Mouse (Mus musculus): ENCODE measurements around the gene Sgcd. TPM values are rescaled to one million over a fixed set of nuclear protein-coding genes. Genes with fewer than 3 reads are reported as not detected.

The Sgcd gene
- polyA plus RNA-seq, 1 experiment from 2014 or later, result 6.8 TPM

- no peak overlapping the region for H3K4me2 ChIP-seq
- no peak overlapping the region for H3K4me3 ChIP-seq (replicated peaks)
- no peaks in the 10 kb centered on the region for H3K27me3 ChIP-seq (replicated peaks)
- H3K9me3 ChIP-seq (replicated peaks), result no peaks in the 10 kb centered on the region
- H3K36me3 ChIP-seq, result no peaks in the 10 kb centered on the region
- WGBS, result 86% methylated on average over 2 of the region's 2 CpGs
- H3K27ac ChIP-seq (replicated peaks), result no peak overlapping the region
- no peaks in the 10 kb centered on the region for H3K4me1 ChIP-seq
- ATAC-seq (ENCODE audit: low FRiP score), result no peak
- H3K9ac ChIP-seq (replicated peaks), result no peak overlapping the region
Observed at GRCm38 (mm10) chr11:47351585-47351984, 637.2 kb downstream of the Sgcd start.

GRCm38 (mm10) chr11:47343486-47343885 lies 645.3 kb downstream of the Sgcd start:
- no peaks in the 10 kb centered on the region for H3K27me3 ChIP-seq (replicated peaks)
- no peak for ATAC-seq (ENCODE audit: low FRiP score)
- H3K4me3 ChIP-seq (replicated peaks), result no peak overlapping the region
- no peaks in the 10 kb centered on the region for H3K36me3 ChIP-seq
- no peak overlapping the region for H3K4me2 ChIP-seq
- no peak overlapping the region for H3K9ac ChIP-seq (replicated peaks)
- no peaks in the 10 kb centered on the region for H3K9me3 ChIP-seq (replicated peaks)
- no peak overlapping the region for H3K27ac ChIP-seq (replicated peaks)
- 39% methylated on average over 2 of the region's 2 CpGs for WGBS
- H3K4me1 ChIP-seq, result no peaks in the 10 kb centered on the region

GRCm38 (mm10) chr11:47333702-47334101 lies 655.1 kb downstream of the Sgcd start:
- 93% methylated on average over 2 of the region's 2 CpGs for WGBS
- no peak for ATAC-seq (ENCODE audit: low FRiP score)

DNA sequence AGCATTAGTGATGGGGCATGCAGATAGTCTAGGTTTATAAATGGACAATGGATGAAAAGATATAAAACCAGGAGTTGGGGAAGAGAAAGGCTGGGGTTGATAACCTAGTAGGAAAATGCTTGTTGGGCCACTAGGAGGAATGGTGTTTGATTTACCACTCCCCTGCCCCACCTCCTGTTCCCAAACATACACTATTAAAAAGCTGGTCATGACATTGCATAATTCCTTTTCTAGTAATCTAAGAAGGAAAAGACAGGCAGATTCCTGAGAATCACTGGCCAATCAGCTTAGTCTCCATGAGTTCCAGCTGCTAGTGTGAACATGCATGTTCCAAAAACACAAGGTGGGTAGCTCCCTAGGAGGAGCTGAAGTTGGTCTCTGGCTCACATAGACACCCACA lies 683.2 kb downstream of the Sgcd start:
- no peaks in the 10 kb centered on the region for H3K27me3 ChIP-seq (replicated peaks)
- no peaks in the 10 kb centered on the region for H3K4me1 ChIP-seq
- no peak overlapping the region for H3K4me3 ChIP-seq (replicated peaks)
- H3K27ac ChIP-seq (replicated peaks), result no peak overlapping the region
- no peak overlapping the region for H3K9ac ChIP-seq (replicated peaks)
- no peaks in the 10 kb centered on the region for H3K36me3 ChIP-seq
- no peak for ATAC-seq (ENCODE audit: low FRiP score)
- no peak overlapping the region for H3K4me2 ChIP-seq
- no peaks in the 10 kb centered on the region for H3K9me3 ChIP-seq (replicated peaks)

More at GRCm38 (mm10) chr11:47333702-47334101, 655.1 kb downstream of the Sgcd start:
- Histone ChIP-seq H3K4me2 (no peak overlapping the region), H3K4me3 (replicated peaks) (no peak overlapping the region), H3K27me3 (replicated peaks) (no peaks in the 10 kb centered on the region), H3K9ac (replicated peaks) (no peak overlapping the region), H3K4me1 (no peaks in the 10 kb centered on the region), H3K9me3 (replicated peaks) (no peaks in the 10 kb centered on the region), H3K27ac (replicated peaks) (no peak overlapping the region), H3K36me3 (no peaks in the 10 kb centered on the region)

DNA sequence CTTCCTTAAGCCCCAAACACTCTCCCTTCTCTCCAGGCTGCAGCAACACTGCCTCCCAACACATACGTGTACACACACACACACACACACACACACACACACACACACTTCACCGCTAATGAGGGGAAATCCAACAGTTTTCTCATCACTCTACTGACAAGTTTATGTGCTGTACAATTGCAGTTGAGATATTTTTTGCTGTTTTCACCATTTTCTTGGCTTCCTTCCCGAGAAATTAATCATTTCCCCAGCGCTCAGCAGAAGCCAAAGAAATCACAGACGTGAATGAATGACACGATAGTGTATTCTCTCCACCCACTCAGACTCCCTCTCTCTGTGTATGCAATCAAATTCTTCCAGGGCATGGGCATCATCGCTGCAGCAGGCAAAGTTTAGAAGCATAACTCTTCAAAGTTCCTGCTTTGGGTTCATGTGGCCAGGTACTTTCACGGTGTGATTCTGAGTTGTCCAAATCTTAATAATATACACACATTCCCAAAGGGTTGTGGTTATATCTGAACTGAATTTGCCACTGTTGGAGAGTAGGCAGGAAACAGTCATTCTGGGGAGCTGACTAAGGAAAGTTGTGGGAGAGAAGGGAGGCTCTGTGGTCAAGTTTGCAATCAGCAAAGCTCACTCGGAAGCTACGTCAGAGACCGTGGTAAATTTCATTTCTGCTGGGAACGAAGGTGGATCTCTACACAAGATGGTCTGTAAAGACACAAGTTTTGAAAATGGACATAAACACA lies 683.9 kb downstream of the Sgcd start:
- no peaks in the 10 kb centered on the region for H3K9me3 ChIP-seq (replicated peaks)
- no peaks in the 10 kb centered on the region for H3K4me1 ChIP-seq
- 85% methylated on average over 12 of the region's 12 CpGs for WGBS
- H3K36me3 ChIP-seq, result no peaks in the 10 kb centered on the region
- no peaks in the 10 kb centered on the region for H3K27me3 ChIP-seq (replicated peaks)
- H3K9ac ChIP-seq (replicated peaks), result no peak overlapping the region
- no peak overlapping the region for H3K27ac ChIP-seq (replicated peaks)
- H3K4me2 ChIP-seq, result no peak overlapping the region
- H3K4me3 ChIP-seq (replicated peaks), result no peak overlapping the region
- ATAC-seq (ENCODE audit: low FRiP score), result no peak

GRCm38 (mm10) chr11:47299777-47300176 lies 689.0 kb downstream of the Sgcd start:
- no peaks in the 10 kb centered on the region for H3K4me1 ChIP-seq
- ATAC-seq (ENCODE audit: low FRiP score), result no peak
- H3K27me3 ChIP-seq (replicated peaks), result no peaks in the 10 kb centered on the region
- no peak overlapping the region for H3K4me3 ChIP-seq (replicated peaks)
- H3K9me3 ChIP-seq (replicated peaks), result no peaks in the 10 kb centered on the region
- no peak overlapping the region for H3K27ac ChIP-seq (replicated peaks)
- no peak overlapping the region for H3K4me2 ChIP-seq
- no peak overlapping the region for H3K9ac ChIP-seq (replicated peaks)
- WGBS, result 85% methylated on average over 1 of the region's 1 CpGs
- no peaks in the 10 kb centered on the region for H3K36me3 ChIP-seq

- no peak overlapping the region for H3K4me2 ChIP-seq
- H3K36me3 ChIP-seq, result no peaks in the 10 kb centered on the region
- H3K27ac ChIP-seq (replicated peaks), result no peak overlapping the region
- no peaks in the 10 kb centered on the region for H3K9me3 ChIP-seq (replicated peaks)
- H3K27me3 ChIP-seq (replicated peaks), result no peaks in the 10 kb centered on the region
- H3K4me3 ChIP-seq (replicated peaks), result no peak overlapping the region
- no peak overlapping the region for H3K9ac ChIP-seq (replicated peaks)
- H3K4me1 ChIP-seq, result no peaks in the 10 kb centered on the region
- ATAC-seq (ENCODE audit: low FRiP score), result no peak
- 89% methylated on average over 1 of the region's 1 CpGs for WGBS
Observed at GRCm38 (mm10) chr11:47297805-47298340, 690.9 kb downstream of the Sgcd start.

- H3K27me3 ChIP-seq (replicated peaks), result no peaks in the 10 kb centered on the region
- H3K36me3 ChIP-seq, result no peaks in the 10 kb centered on the region
- H3K4me1 ChIP-seq, result no peaks in the 10 kb centered on the region
- H3K9me3 ChIP-seq (replicated peaks), result no peaks in the 10 kb centered on the region
- 93% methylated on average over 1 of the region's 1 CpGs for WGBS
- H3K27ac ChIP-seq (replicated peaks), result no peak overlapping the region
- ATAC-seq (ENCODE audit: low FRiP score), result no peak
- no peak overlapping the region for H3K4me2 ChIP-seq
- H3K4me3 ChIP-seq (replicated peaks), result no peak overlapping the region
- H3K9ac ChIP-seq (replicated peaks), result no peak overlapping the region
Observed at GRCm38 (mm10) chr11:47294741-47295140, 694.0 kb downstream of the Sgcd start.

- no peak for ATAC-seq (ENCODE audit: low FRiP score)
- H3K36me3 ChIP-seq, result no peaks in the 10 kb centered on the region
- no peak overlapping the region for H3K27ac ChIP-seq (replicated peaks)
- H3K4me3 ChIP-seq (replicated peaks), result no peak overlapping the region
- no peak overlapping the region for H3K4me2 ChIP-seq
- no peaks in the 10 kb centered on the region for H3K27me3 ChIP-seq (replicated peaks)
- 31% methylated on average over 4 of the region's 4 CpGs for WGBS
- no peak overlapping the region for H3K9ac ChIP-seq (replicated peaks)
- no peaks in the 10 kb centered on the region for H3K4me1 ChIP-seq
- H3K9me3 ChIP-seq (replicated peaks), result no peaks in the 10 kb centered on the region
Observed at GRCm38 (mm10) chr11:47276586-47276985, 712.2 kb downstream of the Sgcd start.

GRCm38 (mm10) chr11:47268556-47268955 lies 720.2 kb downstream of the Sgcd start:
- no peak for ATAC-seq (ENCODE audit: low FRiP score)
- 88% methylated on average over 4 of the region's 4 CpGs for WGBS
- H3K27ac ChIP-seq (replicated peaks), result no peak overlapping the region
- no peaks in the 10 kb centered on the region for H3K4me1 ChIP-seq
- H3K4me2 ChIP-seq, result no peak overlapping the region
- H3K4me3 ChIP-seq (replicated peaks), result no peak overlapping the region
- H3K9me3 ChIP-seq (replicated peaks), result no peaks in the 10 kb centered on the region
- no peaks in the 10 kb centered on the region for H3K36me3 ChIP-seq
- H3K27me3 ChIP-seq (replicated peaks), result no peaks in the 10 kb centered on the region
- no peak overlapping the region for H3K9ac ChIP-seq (replicated peaks)

- no peak for ATAC-seq (ENCODE audit: low FRiP score)
Observed at GRCm38 (mm10) chr11:47264267-47264984, 724.3 kb downstream of the Sgcd start.

DNA sequence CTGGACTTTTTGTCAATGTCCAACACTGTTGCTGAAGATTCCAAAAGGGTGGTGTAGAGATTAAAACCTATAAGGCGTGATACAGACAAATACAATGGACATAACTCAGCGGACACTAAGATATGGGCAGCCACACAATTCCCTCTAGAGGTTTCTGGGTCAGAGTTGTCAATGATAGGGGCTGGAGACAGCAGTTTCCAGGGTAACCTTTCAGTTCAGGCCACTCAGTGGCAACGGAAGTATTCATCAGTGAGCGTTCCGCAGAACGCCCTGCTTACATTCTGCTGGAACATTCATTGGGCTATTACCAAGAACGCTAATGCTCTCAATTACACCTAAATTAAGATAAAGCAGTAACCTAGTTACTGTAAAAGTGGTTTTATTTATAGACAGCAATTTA lies 738.5 kb downstream of the Sgcd start:
- H3K4me1 ChIP-seq, result peaks cover 15% of the 10 kb centered on the region
- H3K36me3 ChIP-seq, result no peaks in the 10 kb centered on the region
- ATAC-seq (ENCODE audit: low FRiP score), result no peak
- no peak overlapping the region for H3K9ac ChIP-seq (replicated peaks)
- no peak overlapping the region for H3K4me2 ChIP-seq
- no peak overlapping the region for H3K4me3 ChIP-seq (replicated peaks)
- H3K27me3 ChIP-seq (replicated peaks), result no peaks in the 10 kb centered on the region
- whole genome bisulfite sequencing, result 33% methylated on average over 7 of the region's 7 CpGs
- no peaks in the 10 kb centered on the region for H3K9me3 ChIP-seq (replicated peaks)
- no peak overlapping the region for H3K27ac ChIP-seq (replicated peaks)

More at GRCm38 (mm10) chr11:47264267-47264984, 724.3 kb downstream of the Sgcd start:
- Histone ChIP-seq H3K4me1 (no peaks in the 10 kb centered on the region), H3K9me3 (replicated peaks) (no peaks in the 10 kb centered on the region), H3K4me3 (replicated peaks) (no peak overlapping the region), H3K27ac (replicated peaks) (no peak overlapping the region), H3K9ac (replicated peaks) (no peak overlapping the region), H3K4me2 (no peak overlapping the region), H3K27me3 (replicated peaks) (no peaks in the 10 kb centered on the region), H3K36me3 (no peaks in the 10 kb centered on the region)
- 68% methylated on average over 9 of the region's 9 CpGs for WGBS
